Mouse (Mus musculus): ENCODE measurements around the gene 2010003K11Rik.

Gene 2010003K11Rik

DNA sequence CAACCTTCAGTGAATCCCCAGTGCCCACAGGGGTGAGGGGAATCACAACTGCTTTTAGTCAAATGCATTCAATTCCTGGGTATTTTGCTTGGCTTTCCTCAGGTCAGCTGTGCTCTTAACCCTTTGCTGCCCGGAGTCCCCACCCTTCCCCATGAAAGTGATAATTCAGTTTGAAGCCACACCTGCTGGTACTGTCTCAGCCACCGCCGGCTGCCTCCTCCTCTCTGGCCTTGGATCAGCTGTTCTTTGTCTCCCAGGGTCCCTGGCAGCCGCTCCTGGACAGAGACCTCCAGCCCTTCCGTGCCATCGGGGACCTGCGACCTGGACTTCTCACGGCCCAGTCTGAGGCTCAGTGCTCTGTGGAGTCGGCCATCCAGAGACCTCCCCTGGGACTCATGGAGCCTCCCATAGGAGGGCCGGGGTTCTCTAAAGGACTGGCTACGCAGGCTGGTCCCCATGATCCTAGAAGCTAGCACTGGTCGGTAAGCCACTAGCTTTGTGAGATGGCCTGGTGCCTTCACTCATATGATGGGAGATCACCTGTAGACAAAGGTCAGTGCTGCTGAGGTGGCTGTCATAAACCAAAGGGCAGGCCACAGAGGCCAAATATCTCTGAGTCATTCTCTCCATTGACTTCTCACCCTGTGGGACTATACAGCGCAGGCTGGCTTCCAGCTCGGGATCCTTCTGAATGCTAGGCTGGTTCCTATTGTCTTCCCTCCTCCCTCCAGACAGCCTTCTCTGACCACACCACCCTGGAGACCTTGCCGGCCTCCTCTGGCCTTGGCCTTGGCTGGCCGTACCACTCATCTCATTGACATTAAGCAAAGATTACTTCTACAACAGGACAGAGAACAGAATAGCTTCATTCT is at the start of gene 2010003K11Rik:
Gene 2010003K11Rik (minus strand): TSS at position 522 of the 872 bp plus-strand sequence.
- 60% methylated on average over 16 of the region's 16 CpGs for WGBS

DNA sequence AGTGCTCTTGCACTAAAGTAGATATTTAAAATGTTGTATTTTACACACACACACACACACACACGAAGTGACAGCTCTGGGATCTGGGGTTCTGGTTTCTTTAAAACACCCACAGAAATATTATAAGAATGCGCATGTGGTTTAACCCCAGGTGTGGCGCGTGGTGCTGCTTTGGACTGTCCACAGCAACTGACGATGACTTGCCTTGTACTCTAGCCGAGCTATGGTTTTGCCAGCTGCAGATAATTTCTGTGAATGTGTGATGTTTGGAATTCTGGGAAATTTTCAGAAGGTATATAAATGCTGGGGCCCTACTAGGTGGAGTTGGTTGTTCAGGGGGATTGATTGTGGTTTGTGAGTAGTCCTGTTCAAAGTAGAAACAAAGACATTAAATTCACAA is 49.4 kb upstream of the 2010003K11Rik start:
- 89% methylated on average over 6 of the region's 6 CpGs for WGBS

DNA sequence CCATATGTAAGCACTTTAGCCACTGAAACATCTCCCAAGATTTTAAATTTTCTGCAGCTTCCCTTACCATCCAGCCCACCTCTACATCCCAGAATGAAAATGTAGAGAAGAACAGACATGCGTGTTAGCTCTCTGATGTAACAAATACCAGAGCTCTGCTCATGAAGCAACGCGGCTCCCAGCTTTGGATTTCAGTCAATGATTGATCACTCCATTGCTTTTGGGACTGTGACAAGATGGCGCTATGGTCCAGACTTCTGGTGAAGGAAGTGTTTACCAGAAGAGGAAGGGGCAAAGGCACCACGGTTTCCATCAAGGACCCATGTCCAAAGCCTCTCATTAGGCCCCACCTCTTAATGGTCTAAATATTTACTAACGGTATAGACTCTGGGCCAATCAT is 47.5 kb upstream of the 2010003K11Rik start:
- 94% methylated on average over 6 of the region's 6 CpGs for WGBS

DNA sequence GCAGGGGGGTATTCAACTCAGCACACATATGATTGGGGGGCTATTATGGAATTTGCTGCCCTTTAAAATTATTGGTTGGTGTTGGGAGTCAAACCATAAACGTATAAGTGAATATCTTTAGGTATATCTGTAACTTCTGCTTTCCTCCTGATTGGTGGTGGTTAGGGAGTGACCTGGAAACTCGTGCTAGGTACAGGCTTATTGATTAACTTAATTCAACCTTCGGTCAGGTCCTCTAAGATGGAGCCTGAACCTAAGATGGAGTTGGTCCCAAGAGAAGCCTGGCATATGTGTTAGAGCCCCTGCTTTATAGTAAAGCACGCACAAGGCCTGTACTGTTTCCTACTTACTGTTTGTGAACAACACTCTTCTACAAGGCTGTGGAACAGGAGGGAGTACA is 46.7 kb upstream of the 2010003K11Rik start:
- WGBS = 94% methylated on average over 4 of the region's 4 CpGs

DNA sequence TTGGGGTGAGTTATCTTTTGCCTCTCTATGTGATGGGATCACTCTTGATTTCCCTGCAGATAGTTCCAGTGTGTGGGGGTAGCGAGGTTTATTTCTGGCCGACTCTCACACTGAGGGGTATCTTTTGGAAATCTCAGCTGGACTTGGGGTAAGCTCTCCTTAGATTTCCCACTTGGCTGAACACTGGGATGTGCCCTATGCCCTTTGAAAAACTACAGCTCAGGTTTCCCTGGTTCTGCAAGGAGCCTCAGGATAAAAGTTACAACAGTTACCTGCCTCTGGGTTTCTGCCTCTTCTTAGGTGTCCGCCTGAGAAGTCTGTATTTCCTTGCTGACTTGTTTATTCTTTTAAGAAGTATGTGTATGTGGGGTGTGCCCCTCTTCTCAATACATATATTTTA is 42.6 kb upstream of the 2010003K11Rik start:
- WGBS = 92% methylated on average over 3 of the region's 3 CpGs

DNA sequence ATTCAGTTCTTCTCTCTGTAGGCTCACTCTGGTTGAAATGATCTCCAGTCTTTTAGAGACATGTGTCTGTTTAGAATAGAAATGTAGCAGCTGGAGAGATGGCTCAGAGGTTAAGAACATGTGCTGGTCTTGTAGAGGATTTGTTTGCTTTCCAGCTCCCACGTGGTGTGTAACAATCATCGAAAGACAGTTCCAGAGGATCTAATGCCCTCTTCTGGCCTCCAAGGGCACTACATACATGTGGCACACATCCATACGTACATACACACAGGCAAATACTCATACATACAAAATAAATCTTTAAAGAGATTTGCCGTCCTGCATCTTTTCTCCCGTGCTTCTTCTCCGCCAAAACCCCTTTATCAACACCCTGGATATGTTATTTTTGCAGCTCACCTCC is 41.9 kb upstream of the 2010003K11Rik start:
- 91% methylated on average over 6 of the region's 6 CpGs for WGBS

DNA sequence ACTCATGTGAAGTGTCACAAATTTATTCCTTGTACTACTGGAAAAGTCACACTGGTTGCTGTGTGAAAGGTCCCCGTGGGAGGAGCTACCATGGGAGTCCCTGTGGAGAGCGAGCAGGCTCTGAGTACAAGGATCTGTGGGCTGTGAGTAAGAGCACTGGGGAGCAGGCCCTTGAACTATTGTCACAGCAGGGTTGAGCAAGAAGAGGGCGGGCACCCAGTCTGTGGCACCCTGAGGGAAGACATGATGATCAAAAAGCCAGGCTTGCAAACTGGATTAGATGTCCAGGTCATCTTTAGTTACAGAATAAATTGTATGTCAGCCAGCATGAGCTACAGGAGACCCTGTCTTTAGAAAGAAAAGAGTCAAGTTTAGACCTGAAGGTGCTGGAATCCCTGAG is 38.2 kb upstream of the 2010003K11Rik start:
- 88% methylated on average over 3 of the region's 3 CpGs for WGBS

DNA sequence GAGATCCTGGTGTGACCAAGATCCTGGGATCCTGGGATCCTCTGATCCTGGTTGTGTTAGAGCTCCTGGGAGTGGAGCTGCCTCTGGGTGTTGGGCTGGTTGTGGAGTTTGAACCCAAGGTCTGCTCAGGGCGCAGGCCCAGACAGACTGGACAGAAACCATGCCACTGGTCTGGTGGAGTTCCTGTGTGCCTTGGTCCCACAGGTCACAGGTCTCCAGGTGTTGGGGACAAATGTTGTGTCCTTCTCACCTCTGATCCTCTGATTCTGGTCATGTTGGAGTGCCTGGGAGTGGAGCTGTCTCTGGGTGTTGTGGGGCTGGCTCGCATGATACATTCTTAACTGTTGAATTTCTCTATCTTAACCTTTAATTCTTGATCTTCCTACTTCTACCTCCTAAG is 36.3 kb upstream of the 2010003K11Rik start:
- WGBS = 98% methylated on average over 2 of the region's 2 CpGs

DNA sequence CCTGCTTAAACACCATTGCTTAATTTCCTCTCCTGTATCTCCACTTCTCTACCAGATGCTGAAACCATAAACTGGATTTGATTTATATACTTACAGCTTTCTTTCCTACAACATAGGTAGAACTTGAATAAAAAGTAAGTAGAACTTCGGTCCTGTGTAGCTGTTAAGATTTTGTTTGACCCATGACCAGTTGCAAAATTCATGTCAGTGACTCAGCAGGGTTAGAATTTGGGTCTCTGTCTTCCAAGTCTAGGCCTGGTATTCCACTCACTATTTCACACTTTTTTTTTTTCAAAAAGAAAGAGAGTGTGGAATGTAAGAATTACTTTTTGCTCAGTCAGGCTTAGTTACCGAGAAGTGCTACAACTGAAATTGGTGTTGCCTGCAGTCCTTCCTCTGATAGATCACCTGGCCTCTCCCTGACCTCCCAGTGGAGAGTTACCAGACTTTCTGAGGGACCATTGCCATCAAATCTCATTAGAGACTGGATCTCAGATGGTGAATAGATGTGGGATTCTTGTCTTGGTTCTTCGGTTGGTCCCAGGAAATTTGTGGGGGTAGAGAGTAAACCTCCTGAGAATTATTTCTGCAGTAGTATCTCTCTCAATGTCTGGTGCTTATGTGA is 23.2 kb upstream of the 2010003K11Rik start:
- 92% methylated on average over 3 of the region's 3 CpGs for WGBS

DNA sequence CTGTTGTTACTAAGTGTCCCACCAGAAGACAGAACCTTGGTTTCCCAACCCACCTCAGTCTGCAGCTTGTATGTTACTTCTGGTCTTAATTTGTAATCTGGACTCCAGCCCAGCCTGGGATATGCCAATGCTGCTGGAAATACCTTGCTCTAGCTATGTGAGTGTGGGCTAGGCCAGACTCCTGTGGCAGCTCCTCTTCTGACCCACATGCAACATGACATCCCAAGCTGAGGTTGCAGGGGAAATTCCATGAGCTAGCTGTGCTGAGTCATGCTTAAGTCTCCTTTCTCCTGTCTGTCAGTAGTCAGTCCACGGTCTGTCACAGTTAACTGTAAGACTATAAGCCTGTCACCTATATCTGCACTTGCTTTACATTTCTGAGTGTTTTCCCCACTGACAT is 19.1 kb upstream of the 2010003K11Rik start:
- WGBS = 58% methylated on average over 1 of the region's 1 CpGs

DNA sequence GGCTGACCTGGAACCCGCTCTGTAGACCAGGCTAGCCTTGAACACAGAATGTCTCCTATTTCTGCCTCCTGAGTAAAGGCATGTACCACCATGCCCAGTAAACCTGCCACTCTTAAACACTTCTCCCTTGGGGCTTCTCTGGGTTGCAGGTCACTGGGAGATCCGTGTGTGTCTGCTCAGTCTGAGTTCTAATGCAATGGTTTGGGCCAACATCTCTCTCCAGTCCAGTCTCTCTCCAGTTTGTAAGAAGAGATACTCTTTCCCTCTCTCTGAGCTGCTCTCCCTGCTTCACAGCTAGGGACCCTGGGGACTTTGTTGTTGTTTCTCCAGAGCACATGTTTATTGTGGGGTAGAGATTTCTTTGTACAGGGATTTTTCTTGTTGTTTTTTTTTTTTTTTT is 17.9 kb upstream of the 2010003K11Rik start:
- WGBS = 73% methylated on average over 2 of the region's 2 CpGs

DNA sequence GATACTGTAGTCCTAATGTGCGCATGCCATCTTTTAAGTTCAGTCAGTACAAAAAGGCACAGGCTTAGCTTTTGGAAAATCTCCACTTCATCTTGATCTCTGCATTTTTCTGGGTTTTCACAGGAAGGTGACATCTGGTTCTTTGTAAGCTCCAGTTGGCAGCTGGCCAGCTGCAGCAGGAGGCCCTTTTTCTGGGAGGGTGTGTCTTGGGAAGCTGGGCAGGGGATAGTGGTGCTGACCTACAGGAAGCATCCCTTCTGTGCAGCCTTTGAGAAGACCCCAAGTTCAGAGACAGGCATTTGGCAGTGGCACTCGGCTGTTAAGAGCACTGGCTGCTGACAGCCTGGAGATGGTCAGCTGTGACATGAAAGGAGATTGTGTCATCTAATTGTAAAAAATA is 17.4 kb upstream of the 2010003K11Rik start:
- WGBS = 65% methylated on average over 2 of the region's 2 CpGs

DNA sequence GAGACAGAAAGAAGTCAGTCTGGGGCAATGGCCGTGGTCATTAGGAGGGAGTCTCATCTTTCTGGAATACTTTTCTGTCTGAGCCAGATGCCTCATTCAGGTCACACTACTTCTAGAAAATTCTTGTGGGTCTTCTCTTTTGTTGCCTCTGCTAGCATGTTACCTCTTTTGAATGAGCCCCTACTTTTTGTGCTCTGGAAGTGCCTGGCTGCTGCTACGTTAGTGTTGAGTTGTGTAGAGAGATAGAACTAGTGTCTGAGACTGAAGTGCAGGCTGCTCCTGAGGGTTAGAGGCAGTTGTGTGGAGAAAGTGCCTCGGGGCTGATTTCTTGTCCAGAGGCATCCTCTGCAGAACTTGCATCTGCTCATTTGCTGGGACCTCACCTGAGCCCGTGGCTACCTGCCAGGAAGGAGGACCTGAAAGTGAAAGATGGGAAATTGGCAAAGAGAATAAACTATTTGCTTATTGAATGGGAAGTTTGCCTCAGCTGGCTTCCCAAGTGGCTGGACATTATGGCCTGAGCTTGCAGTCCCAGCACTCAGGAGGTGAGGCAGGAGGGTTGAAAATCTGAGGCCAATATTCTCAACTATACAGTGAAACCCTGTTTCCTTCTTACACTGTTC is 15.0 kb upstream of the 2010003K11Rik start:
- WGBS = 82% methylated on average over 4 of the region's 4 CpGs

DNA sequence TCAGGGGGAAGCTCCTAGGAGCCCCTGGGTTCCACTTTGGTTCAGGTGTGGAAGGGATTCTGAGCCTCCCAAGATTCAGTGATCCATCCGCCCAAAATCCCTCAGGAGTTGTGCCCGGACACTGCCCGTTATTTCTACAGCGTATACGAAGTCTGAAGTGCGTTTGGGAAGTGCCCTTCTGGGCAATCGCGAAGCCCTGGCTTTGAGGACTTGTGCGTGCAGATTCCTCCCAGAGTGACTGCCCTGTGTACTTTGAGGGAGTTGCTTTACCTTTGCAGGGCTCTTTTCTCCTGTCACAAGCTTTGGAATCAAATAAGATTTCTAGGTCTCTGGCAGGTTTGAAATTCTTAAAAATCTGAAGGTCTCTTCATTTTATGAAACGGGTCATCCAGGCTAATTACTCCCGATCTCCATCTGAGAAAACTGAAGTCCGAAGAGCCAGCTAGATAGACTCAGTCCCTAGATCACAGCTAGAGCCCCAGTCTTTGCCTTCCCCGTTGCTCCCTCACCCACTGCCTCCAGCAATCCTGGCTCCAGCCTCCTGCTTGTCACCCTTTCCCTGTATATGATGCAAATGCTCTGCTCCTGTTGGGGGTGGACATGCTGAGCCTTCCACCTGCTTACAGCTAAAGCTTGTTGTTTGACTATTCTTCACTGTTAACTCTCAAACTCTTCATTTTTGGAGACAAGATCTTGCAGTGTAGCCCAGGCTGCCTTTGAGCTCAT is 12.9 kb upstream of the 2010003K11Rik start:
- 8% methylated on average over 13 of the region's 13 CpGs for WGBS

DNA sequence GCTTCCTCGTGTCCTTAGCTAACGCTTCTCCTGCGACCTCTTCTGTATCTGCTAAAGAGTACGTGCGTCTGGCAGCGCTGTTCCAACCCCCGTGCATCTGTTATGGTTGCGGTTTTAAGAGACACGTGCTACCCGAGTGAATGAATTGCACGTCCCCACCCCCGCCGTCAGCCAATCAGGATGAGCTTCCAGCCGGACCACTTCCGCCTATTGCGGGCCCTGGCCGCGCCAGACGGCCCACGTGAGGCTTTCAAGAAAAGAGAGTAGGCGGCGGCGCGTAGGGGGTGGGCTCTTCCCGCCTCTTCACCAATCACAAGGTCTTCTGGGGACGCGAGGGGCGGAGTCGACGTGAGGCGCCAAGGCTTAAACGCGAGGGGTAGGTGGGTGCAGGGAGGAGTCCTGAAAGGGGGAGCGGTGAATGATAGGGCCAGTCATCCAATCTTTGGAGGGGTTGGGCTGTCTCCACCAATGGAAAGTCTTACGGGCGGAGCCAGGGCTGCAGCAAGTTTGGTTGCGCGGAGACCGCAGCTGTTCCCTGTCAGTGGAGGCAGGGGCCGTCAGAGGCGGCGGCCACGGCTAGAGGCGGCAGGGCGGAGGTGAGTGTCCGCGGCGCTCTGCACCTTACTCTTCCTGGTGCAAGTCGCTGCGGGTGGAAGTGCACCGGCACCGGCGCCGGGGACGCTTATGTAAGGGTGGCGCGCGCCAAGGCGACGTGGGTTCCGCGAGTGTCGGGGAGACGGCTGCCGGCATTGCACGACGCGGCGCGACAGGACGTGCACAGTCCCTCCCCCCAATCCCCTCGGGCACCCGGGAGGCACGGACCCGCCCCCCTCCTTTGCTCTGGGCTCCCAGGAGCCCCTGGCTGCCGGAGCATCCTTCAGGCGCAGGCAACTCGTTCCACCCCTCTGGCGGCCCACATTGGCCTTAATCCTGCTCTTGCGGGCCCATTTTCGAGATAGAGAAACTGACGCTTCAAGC is 11.9 kb upstream of the 2010003K11Rik start, which contains the start of gene Pcx:
Gene Pcx (plus strand): TSS at position 487 of the 978 bp plus-strand sequence.
- under 1% methylated on average over 82 of the region's 82 CpGs for WGBS

DNA sequence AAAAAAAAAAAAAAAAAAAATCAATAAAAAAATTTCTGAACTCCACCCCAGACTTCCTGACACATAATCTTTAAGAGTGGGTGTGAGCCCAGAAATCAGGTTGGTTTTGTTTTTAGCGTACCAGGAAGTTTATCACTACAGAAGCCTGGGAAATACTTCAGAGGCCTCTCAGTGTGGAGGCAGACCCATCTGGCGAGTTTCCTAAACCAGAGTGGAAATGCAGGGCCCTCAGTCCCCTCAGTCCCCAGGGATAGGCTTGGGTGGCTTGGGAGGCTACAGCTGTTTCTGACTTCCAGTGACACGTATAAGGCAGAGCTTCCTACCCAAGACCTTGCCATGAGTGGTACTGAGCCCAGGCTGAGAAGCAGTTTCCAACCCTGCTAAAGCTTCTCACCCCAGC is 9.4 kb upstream of the 2010003K11Rik start:
- 75% methylated on average over 3 of the region's 3 CpGs for WGBS

DNA sequence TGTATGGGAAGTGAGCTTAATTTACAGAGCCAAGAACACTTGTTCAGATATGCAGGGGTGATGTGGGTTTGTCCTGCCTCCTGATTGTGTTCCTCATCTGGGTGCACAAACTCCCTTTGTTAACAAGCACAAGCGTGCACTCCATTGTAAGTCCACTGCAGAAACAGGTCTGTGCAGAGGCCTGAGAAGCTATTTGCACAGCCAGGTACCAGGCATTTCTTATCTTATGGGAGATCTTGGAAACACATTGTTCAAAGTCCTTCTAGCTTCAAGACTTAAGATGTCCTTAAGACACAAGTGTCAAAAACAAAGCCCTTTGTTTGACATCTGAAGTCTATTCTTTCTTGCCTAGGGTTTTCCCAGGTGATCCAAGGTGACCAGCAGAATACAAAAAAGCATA is 6.4 kb upstream of the 2010003K11Rik start:
- WGBS = 84% methylated on average over 1 of the region's 1 CpGs

DNA sequence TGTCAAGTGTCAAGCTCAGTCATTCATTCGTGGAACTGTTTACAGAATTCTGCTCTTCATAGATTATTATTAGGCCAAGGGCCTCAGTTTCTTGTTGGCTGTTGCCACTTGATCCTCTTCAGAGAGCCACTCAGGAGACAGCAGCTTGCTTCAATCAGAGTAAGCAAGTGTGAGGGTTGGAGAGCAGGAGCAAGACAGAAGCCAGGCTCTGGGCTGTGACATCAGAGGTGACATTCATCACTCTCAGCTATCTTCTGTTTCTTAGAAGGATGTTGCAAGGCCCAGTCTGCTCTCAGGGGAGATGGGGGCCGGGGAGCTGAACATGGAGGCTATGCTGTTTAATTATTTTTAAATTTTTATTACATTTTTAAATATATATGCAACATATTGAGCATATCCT is 4.3 kb upstream of the 2010003K11Rik start:
- 86% methylated on average over 2 of the region's 2 CpGs for WGBS

DNA sequence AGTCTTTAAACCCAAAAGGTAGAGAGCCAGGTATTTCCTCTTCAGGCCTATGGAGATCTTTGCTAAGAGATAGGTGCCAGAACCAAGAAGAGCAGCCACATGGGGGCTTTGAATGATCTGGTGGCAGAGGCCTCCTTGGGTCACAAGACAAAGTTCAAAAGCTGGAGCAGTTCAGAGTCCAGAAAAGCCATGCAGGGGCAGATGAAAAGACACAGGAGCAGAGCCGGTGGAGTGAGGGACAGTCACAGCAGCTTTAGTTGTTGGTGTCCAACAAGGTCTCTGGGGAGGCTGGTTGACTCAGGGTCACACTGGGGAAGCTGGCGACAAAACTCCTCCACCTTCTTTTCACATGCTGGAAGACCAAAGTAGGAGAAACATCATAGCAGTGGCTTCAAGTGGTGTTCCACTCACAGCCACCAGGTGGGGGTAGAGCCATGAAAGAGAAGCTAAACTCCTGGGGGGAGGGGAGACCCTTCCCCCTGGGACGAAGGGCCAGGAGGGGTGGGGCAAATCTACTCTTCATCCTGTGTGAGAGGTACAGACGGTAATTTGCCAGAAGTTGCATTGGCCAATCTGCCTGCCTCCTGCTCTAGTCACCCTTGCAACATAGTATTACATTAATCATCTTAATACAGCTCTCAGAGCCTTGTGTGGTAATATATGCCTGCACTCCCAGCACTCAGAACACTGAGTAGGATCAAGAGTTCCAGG is 965 bp downstream of the 2010003K11Rik start:
- 8% methylated on average over 4 of the region's 4 CpGs for WGBS
